Mouse (Mus musculus) bone marrow macrophage, adult 2 months (primary cell): Measurements from ENCODE around the gene Zic1.

Experiments used
- CTCF ChIP-seq: IDR thresholded peaks from 2 replicates; pipeline ENCODE4 v1.5.1; 2012; ENCODE audit warnings: low read depth, mild to moderate bottlenecking, low read length, moderate library complexity
- POLR2A ChIP-seq: IDR thresholded peaks from 2 replicates; pipeline ENCODE4 v1.6.1; 2012; ENCODE audit warnings: mild to moderate bottlenecking, low read depth, low read length, borderline replicate concordance

DNA sequence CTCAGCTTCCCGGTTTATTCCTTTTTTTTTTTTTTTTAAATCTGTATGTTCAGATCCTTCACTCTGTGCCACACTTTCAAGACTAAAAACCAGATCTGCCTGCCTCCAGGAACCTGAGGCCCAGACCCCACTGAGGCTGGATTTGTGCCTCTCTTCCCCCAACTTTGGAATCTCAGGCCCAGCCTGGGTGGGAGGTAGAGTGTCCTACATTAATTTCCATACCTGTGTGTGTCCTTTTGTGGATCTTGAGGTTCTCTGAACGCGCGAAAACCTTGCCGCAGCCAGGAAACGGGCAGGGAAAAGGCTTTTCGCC is 1.8 kb downstream of the Zic1 start:
- TF ChIP-seq CTCF (no peak), POLR2A (no peak)
